Mouse (Mus musculus) 416B (cell line): ENCODE data around the gene Abcb9.

Source experiments
- DNase-seq: peaks from one replicate; pipeline ENCODE4 v3.0.0; 2011; ENCODE audit warnings: low read depth

The Abcb9 gene

DNA sequence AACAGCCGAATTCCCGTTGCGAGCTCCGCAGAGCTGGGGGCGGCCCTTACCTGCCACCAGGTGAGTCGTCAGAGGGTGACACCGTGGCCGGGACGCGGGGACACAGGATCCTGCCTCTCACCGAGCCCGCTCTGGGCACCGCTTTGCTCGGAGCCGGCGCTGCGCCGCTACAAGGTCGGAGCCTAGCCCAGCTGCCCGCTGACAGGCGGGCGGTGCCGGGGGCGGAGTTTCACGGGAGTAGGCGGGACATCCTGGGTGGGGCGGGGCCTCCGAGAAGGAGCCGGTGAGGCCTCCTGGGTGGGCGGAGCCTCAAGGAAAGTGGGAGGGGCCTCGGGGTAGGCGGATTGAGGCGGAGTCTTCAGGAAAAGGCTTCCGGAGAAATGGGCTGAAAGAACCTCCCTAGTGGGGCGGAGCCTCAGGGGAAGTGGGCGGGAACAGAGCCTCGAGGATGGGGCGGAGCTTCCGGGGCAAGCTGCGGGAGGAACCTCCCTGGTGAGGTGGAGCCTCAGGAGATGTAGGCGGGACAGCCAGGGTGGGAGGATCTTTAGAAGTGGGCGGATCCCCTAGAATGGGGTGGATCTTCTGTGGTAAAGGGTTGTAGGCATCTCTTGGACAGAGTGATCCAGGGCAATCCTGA, at the start of gene Abcb9:
TSS of gene Abcb9 (minus strand) at position 203 of the 637 bp plus-strand sequence.
- peak; percentile 59 for DNase-seq

DNA sequence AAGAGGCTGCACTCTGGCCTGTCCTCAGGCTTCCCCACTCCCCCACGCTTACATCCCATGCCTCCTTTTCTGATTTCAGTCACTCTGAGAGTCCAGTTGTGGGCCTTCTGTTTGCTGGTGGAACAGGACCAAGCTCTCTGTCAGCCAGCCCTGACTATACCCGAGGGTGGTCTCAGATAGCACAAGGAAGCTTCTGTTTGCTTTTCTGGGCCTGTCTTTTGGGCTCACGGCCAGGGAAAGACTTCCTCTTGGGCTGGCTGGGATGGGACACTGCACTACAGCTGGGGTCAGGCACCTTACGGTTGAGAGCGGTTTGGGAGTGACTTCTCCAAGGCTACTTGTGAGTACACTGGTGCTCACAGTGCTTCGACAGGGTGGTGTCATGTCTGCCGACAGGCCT, 42.5 kb upstream of the Abcb9 start:
- no peak for DNase-seq

DNA sequence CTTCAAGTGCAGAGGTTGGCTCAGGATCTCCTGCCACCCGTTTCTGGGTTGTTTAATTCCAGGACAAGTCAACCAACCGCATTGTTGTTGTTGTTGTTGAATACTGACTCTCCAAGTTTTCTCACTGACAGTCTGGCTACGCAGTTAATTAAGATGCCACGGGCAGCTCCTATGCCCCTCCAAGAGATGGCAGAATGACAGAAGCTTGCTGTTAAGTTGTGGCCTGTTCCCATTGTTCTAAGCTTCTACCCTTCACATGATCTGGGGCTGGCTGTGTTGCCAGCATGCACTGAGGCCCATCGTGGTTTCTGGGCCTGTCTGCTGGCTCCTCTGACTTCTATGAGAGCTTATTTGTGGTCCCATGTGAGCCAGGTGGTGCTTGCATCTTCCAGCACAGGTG, 38.7 kb upstream of the Abcb9 start:
- no peak for DNase-seq

- DNase-seq = no peak
Measured at GRCm38 (mm10) chr5:124125093-124125492, 29.5 kb upstream of the Abcb9 start.

GRCm38 (mm10) chr5:124122357-124122756, 26.8 kb upstream of the Abcb9 start:
- no peak for DNase-seq

GRCm38 (mm10) chr5:124119204-124119603, 23.6 kb upstream of the Abcb9 start:
- DNase-seq = no peak

- peak; percentile 85 for DNase-seq
Measured at GRCm38 (mm10) chr5:124115990-124116845, 20.6 kb upstream of the Abcb9 start, which contains the start of gene Arl6ip4. TSS of gene Arl6ip4 (plus strand) at chr5:124116089.

GRCm38 (mm10) chr5:124115531-124115930, 19.9 kb upstream of the Abcb9 start:
- peak; percentile 73 for DNase-seq

- no peak for DNase-seq
Measured at GRCm38 (mm10) chr5:124114276-124115025, 18.9 kb upstream of the Abcb9 start.

GRCm38 (mm10) chr5:124113030-124113429, 17.4 kb upstream of the Abcb9 start:
- peak; percentile 85 for DNase-seq

DNA sequence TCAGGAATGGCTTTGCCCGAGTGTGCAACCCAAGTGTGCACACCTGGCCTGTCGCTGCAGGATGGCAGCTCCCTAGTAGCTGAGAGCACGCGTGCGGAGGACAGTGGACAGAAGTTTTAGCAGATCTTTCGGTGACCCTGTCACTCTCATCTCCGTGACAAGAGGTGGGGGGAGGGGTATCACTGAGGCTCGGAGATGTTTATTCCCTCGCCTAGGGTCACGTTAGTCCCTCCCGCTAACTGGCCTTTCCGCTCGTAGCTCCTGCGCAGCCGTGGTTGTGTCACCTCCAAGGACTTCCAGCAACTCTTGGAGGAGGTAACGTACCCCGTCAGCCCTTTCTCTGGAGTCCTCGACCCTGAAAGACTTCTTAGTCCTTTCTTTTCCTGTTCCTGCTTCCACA, 16.9 kb upstream of the Abcb9 start:
- DNase-seq = peak; percentile 70

- peak; percentile 99 for DNase-seq
Measured at GRCm38 (mm10) chr5:124111742-124112497, 16.3 kb upstream of the Abcb9 start, which contains the start of gene Ogfod2. TSS of gene Ogfod2 (plus strand) at chr5:124112297.

DNA sequence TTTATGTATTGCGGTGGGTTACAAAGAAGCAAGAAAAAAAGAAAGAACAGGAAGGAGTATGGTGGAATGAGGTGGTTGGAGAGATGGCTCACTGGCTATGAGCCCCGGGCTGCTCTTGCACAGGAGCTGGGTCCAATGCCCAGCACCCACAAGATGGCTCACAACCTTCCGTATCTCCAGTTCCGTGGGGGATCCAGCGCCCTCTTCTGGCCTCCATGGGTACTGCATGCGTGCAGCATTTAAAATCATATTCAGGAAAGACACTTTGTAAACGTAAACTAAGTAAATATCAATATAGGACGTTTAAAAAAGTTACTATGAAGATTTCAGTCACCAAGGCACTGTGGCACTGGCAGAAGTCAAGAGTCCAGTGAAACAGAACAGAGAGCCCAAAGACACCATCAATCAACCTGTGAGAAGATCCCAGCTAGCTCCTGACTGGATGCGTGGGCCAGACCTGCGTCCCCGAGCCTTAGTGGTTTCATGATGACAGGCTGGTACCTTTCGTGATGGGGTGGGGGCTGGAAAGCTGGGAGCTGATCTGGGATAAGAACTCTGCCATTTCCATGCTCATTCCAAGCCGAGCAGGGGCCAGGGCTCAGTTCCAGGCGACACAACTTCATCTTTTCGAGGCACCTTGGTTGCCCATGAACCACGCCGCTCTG, 15.6 kb upstream of the Abcb9 start:
- peak; percentile 82 for DNase-seq

DNA sequence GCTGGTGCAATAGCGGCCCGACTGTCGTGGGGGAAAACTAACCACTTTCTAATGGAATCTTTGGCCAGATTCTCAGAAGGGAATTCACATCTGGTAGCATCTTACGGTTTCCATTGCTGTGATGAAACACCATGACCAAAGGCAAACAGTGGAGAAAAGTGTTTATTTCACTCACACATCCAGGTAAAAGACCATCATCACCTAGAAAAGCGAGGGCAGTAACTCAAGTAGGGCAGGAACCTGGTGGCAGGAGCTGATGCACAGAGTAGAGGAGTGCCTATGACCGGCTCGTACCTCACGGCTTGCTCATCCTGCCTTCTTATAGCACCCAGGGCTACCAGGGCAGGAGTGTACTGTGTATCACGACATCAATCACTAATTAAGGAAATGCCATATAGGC, 8.0 kb upstream of the Abcb9 start:
- no peak for DNase-seq

GRCm38 (mm10) chr5:124103020-124103419, 7.4 kb upstream of the Abcb9 start:
- no peak for DNase-seq

- no peak for DNase-seq
Measured at GRCm38 (mm10) chr5:124102326-124102725, 6.7 kb upstream of the Abcb9 start.

DNA sequence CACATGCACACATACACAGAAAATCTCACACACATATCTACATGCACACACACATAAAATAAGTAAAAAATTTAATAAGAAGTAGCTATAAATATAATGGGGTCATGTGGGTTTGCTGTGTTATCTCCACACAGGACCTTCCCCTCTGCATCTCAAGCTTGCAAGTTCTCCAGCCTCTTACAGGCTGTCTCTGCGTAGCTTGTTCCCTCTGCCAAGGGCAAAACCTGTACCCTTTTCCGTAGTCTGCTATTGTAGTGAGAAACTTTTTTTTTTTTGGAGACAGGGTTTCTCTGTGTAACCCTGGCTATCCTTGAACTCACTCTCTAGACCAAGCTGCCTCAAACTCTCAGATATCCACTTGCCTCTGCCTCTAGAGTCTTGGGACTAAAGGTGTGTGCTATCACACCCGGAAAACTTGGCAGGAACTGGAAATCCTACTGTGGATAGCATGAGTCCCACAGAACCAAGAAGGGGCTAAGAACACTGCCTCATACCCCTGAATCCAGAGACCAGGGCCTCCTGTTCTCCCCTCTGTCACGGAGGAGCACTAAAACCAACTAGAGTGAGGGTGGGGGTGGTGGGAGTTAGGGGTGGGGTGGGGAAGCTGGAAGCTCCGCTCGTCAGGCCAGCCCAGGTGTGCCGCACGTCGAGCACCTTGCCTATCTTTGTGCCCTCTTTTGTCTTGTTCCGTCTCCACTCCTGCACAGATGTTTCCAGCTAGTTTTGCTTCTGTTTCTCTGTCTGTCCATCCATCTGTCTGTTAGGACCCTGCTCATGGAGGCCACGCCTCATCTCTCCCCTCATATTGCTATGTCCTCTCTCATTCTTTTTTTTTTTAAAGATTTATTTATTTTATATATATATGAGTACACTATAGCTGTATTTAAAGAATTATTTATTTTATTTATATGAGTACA, 4.8 kb upstream of the Abcb9 start:
- DNase-seq = no peak

DNA sequence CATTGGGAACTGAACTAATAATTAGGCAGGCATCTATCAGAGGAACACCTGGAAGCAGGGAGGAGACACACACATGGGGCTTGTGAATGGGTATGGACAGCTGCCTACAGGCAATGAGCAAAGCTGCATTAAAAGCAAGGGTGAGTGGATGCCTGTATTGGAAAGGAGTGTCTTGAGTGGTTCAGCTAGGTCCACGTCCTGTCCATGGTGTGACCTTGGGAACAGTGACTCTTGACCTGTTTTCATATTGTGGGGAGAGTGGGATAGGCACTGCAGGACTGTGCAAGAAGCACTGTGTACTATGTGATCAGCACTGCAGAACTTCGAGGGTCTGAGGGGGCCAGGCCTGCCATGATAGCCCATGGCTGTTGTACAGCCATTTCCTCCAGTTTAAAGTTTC, 3.3 kb upstream of the Abcb9 start:
- no peak for DNase-seq

GRCm38 (mm10) chr5:124095077-124095581, 469 bp downstream of the Abcb9 start:
- no peak for DNase-seq
